Mouse (Mus musculus): ENCODE results near the gene Slc44a2. TPM values are rescaled to one million over a fixed set of nuclear protein-coding genes. Genes with fewer than 3 reads are reported as not detected.
A peak's percentile ranks its signal among the peaks of the same experiment; 100 is the strongest.

Gene Slc44a2
- polyA plus RNA-seq, 1 experiment from 2014 or later, result 92.7 TPM

- WGBS, result 91% methylated on average over 2 of the region's 2 CpGs
- no peak for DNase-seq (ENCODE audit: low spot score)
- Histone ChIP-seq H3K27me3 (replicated peaks; ENCODE audit: low read depth, poor library complexity, severe bottlenecking) (no peaks in the 10 kb centered on the region), H3K9me3 (no peaks in the 10 kb centered on the region), H3K36me3 (replicated peaks) (peaks cover 57% of the 10 kb centered on the region), H3K4me3 (peak overlapping the region; percentile 28; the same call in 1 of the 2 replicates), H3K27ac (replicated peaks) (no peak overlapping the region), H3K4me1 (peaks cover 22% of the 10 kb centered on the region)
Measured at GRCm38 (mm10) chr9:21370876-21371275, 50.4 kb downstream of the Slc44a2 start.

GRCm38 (mm10) chr9:21372508-21372907 lies 52.0 kb downstream of the Slc44a2 start:
- Histone ChIP-seq H3K36me3 (replicated peaks) (peaks cover 68% of the 10 kb centered on the region), H3K4me1 (peaks cover 19% of the 10 kb centered on the region), H3K9me3 (no peaks in the 10 kb centered on the region), H3K4me3 (no peak overlapping the region), H3K27ac (replicated peaks) (no peak overlapping the region), H3K27me3 (replicated peaks; ENCODE audit: low read depth, poor library complexity, severe bottlenecking) (no peaks in the 10 kb centered on the region)
- no peak for DNase-seq (ENCODE audit: low spot score)
- 84% methylated on average over 1 of the region's 1 CpGs for WGBS

GRCm38 (mm10) chr9:21379195-21379594 lies 58.7 kb downstream of the Slc44a2 start:
- peaks cover 88% of the 10 kb centered on the region for H3K36me3 ChIP-seq (replicated peaks)
- 87% methylated on average over 3 of the region's 3 CpGs for WGBS
- DNase-seq (ENCODE audit: low spot score), result no peak
- H3K4me3 ChIP-seq, result no peak overlapping the region
- H3K27me3 ChIP-seq (replicated peaks; ENCODE audit: low read depth, poor library complexity, severe bottlenecking), result no peaks in the 10 kb centered on the region
- H3K27ac ChIP-seq (replicated peaks), result no peak overlapping the region
- H3K4me1 ChIP-seq, result peaks cover 7% of the 10 kb centered on the region; the same call in 1 of the 2 replicates
- no peaks in the 10 kb centered on the region for H3K9me3 ChIP-seq

GRCm38 (mm10) chr9:21380868-21381267 lies 60.4 kb downstream of the Slc44a2 start:
- Histone ChIP-seq H3K9me3 (no peaks in the 10 kb centered on the region), H3K4me1 (peaks cover 8% of the 10 kb centered on the region; the same call in 1 of the 2 replicates), H3K36me3 (replicated peaks) (peaks cover 84% of the 10 kb centered on the region), H3K27ac (replicated peaks) (no peak overlapping the region), H3K4me3 (no peak overlapping the region), H3K27me3 (replicated peaks; ENCODE audit: low read depth, poor library complexity, severe bottlenecking) (no peaks in the 10 kb centered on the region)
- DNase-seq (ENCODE audit: low spot score), result no peak

GRCm38 (mm10) chr9:21383966-21384365 lies 63.5 kb downstream of the Slc44a2 start:
- H3K9me3 ChIP-seq, result no peaks in the 10 kb centered on the region
- H3K36me3 ChIP-seq (replicated peaks), result peaks cover 86% of the 10 kb centered on the region
- no peak overlapping the region for H3K27ac ChIP-seq (replicated peaks)
- H3K4me3 ChIP-seq, result no peak overlapping the region
- no peak for DNase-seq (ENCODE audit: low spot score)
- no peaks in the 10 kb centered on the region for H3K27me3 ChIP-seq (replicated peaks; ENCODE audit: low read depth, poor library complexity, severe bottlenecking)
- peaks cover 8% of the 10 kb centered on the region; the same call in 1 of the 2 replicates for H3K4me1 ChIP-seq

- H3K36me3 ChIP-seq (replicated peaks), result peaks cover 100% of the 10 kb centered on the region
- no peaks in the 10 kb centered on the region for H3K27me3 ChIP-seq (replicated peaks; ENCODE audit: low read depth, poor library complexity, severe bottlenecking)
- WGBS, result 91% methylated on average over 10 of the region's 10 CpGs
- H3K4me1 ChIP-seq, result no peaks in the 10 kb centered on the region
- H3K9me3 ChIP-seq, result no peaks in the 10 kb centered on the region
- H3K4me3 ChIP-seq, result no peak overlapping the region
- DNase-seq (ENCODE audit: low spot score), result no peak
- no peak overlapping the region for H3K27ac ChIP-seq (replicated peaks)
Measured at GRCm38 (mm10) chr9:21392646-21393175, 72.2 kb downstream of the Slc44a2 start.

- H3K27me3 ChIP-seq (replicated peaks; ENCODE audit: low read depth, poor library complexity, severe bottlenecking), result no peaks in the 10 kb centered on the region
- peaks cover 100% of the 10 kb centered on the region for H3K36me3 ChIP-seq (replicated peaks)
- no peak overlapping the region for H3K4me3 ChIP-seq
- H3K27ac ChIP-seq (replicated peaks), result no peak overlapping the region
- H3K9me3 ChIP-seq, result no peaks in the 10 kb centered on the region
- DNase-seq (ENCODE audit: low spot score), result no peak
- H3K4me1 ChIP-seq, result no peaks in the 10 kb centered on the region
- WGBS, result 89% methylated on average over 3 of the region's 3 CpGs
Measured at GRCm38 (mm10) chr9:21395692-21396091, 75.2 kb downstream of the Slc44a2 start.

- DNase-seq (ENCODE audit: low spot score), result no peak
- 96% methylated on average over 3 of the region's 3 CpGs for WGBS
- no peaks in the 10 kb centered on the region for H3K4me1 ChIP-seq
- H3K4me3 ChIP-seq, result no peak overlapping the region
- no peak overlapping the region for H3K27ac ChIP-seq (replicated peaks)
- no peaks in the 10 kb centered on the region for H3K9me3 ChIP-seq
- H3K27me3 ChIP-seq (replicated peaks; ENCODE audit: low read depth, poor library complexity, severe bottlenecking), result no peaks in the 10 kb centered on the region
- peaks cover 100% of the 10 kb centered on the region for H3K36me3 ChIP-seq (replicated peaks)
Measured at GRCm38 (mm10) chr9:21397170-21397569, 76.7 kb downstream of the Slc44a2 start.

GRCm38 (mm10) chr9:21401042-21401441 lies 80.5 kb downstream of the Slc44a2 start:
- no peak for DNase-seq (ENCODE audit: low spot score)
- H3K27me3 ChIP-seq (replicated peaks; ENCODE audit: low read depth, poor library complexity, severe bottlenecking), result no peaks in the 10 kb centered on the region
- no peaks in the 10 kb centered on the region for H3K9me3 ChIP-seq
- no peak overlapping the region for H3K4me3 ChIP-seq
- no peaks in the 10 kb centered on the region for H3K4me1 ChIP-seq
- 94% methylated on average over 9 of the region's 9 CpGs for WGBS
- peaks cover 100% of the 10 kb centered on the region for H3K36me3 ChIP-seq (replicated peaks)
- no peak overlapping the region for H3K27ac ChIP-seq (replicated peaks)

GRCm38 (mm10) chr9:21402764-21403253 lies 82.3 kb downstream of the Slc44a2 start:
- no peak overlapping the region for H3K4me3 ChIP-seq
- no peak for DNase-seq (ENCODE audit: low spot score)
- no peaks in the 10 kb centered on the region for H3K27me3 ChIP-seq (replicated peaks; ENCODE audit: low read depth, poor library complexity, severe bottlenecking)
- H3K27ac ChIP-seq (replicated peaks), result no peak overlapping the region
- H3K4me1 ChIP-seq, result no peaks in the 10 kb centered on the region
- no peaks in the 10 kb centered on the region for H3K9me3 ChIP-seq
- 90% methylated on average over 11 of the region's 11 CpGs for WGBS
- H3K36me3 ChIP-seq (replicated peaks), result peaks cover 96% of the 10 kb centered on the region

- H3K4me3 ChIP-seq, result no peak overlapping the region
- no peak for DNase-seq (ENCODE audit: low spot score)
- H3K27ac ChIP-seq (replicated peaks), result no peak overlapping the region
- WGBS, result 95% methylated on average over 5 of the region's 5 CpGs
- no peaks in the 10 kb centered on the region for H3K9me3 ChIP-seq
- no peaks in the 10 kb centered on the region for H3K4me1 ChIP-seq
- H3K36me3 ChIP-seq (replicated peaks), result peaks cover 87% of the 10 kb centered on the region
- no peaks in the 10 kb centered on the region for H3K27me3 ChIP-seq (replicated peaks; ENCODE audit: low read depth, poor library complexity, severe bottlenecking)
Measured at GRCm38 (mm10) chr9:21403745-21404144, 83.2 kb downstream of the Slc44a2 start.
